Mouse (Mus musculus) right cerebral cortex, postnatal 36 days (tissue): ENCODE results near the gene Lbx1.
A peak's percentile ranks its signal among the peaks of the same experiment; 100 is the strongest.

ENCODE experiments used
- DNase-seq, 2 experiments: peaks; one replicate each; pipeline ENCODE4 v3.0.0; 2022; ENCODE audit warnings: low spot score in 2 of 2, mixed read lengths in 1 of 2

Lbx1 gene

GRCm38 (mm10) chr19:45233496-45234127, 2.0 kb downstream of the Lbx1 start:
- DNase-seq, result no peak

GRCm38 (mm10) chr19:45232443-45233410, 2.9 kb downstream of the Lbx1 start:
- DNase-seq, result no peak

- DNase-seq, result no peak
Measured at GRCm38 (mm10) chr19:45232036-45232410, 3.6 kb downstream of the Lbx1 start.

- DNase-seq, result no peak
Measured at GRCm38 (mm10) chr19:45231383-45232035, 4.1 kb downstream of the Lbx1 start.

- DNase-seq, result no peak
Measured at GRCm38 (mm10) chr19:45230848-45231382, 4.7 kb downstream of the Lbx1 start.

GRCm38 (mm10) chr19:45230201-45230611, 5.4 kb downstream of the Lbx1 start:
- no peak for DNase-seq

- DNase-seq, result no peak
Measured at GRCm38 (mm10) chr19:45229378-45230135, 6.1 kb downstream of the Lbx1 start.

GRCm38 (mm10) chr19:45228781-45229180, 6.8 kb downstream of the Lbx1 start:
- no peak for DNase-seq

GRCm38 (mm10) chr19:45228097-45228496, 7.5 kb downstream of the Lbx1 start:
- DNase-seq, result no peak

GRCm38 (mm10) chr19:45227671-45228070, 7.9 kb downstream of the Lbx1 start:
- no peak for DNase-seq

- DNase-seq, result no peak
Measured at GRCm38 (mm10) chr19:45227049-45227448, 8.6 kb downstream of the Lbx1 start.

GRCm38 (mm10) chr19:45226246-45226645, 9.4 kb downstream of the Lbx1 start:
- no peak for DNase-seq

GRCm38 (mm10) chr19:45225130-45225529, 10.5 kb downstream of the Lbx1 start:
- no peak for DNase-seq

- DNase-seq, result no peak
Measured at GRCm38 (mm10) chr19:45224286-45224559, 11.4 kb downstream of the Lbx1 start.

- DNase-seq, result no peak
Measured at GRCm38 (mm10) chr19:45223413-45224285, 12.0 kb downstream of the Lbx1 start.

- DNase-seq, result no peak
Measured at GRCm38 (mm10) chr19:45222141-45222782, 13.3 kb downstream of the Lbx1 start.

- DNase-seq, result no peak
Measured at GRCm38 (mm10) chr19:45221458-45221783, 14.2 kb downstream of the Lbx1 start.

GRCm38 (mm10) chr19:45220593-45221457, 14.8 kb downstream of the Lbx1 start:
- peak; percentile 36 to 41 for DNase-seq

GRCm38 (mm10) chr19:45216240-45216639, 19.4 kb downstream of the Lbx1 start:
- DNase-seq, result no peak
